Mouse (Mus musculus): ENCODE data around the gene Kcnk10. TPM values are rescaled to one million over a fixed set of nuclear protein-coding genes. Genes with fewer than 3 reads are reported as not detected.

Gene Kcnk10
- polyA plus RNA-seq, 1 experiment from 2014 or later: 2.9 TPM

- Histone ChIP-seq H3K4me2 (ENCODE audit: low read depth, low read length) (no peak overlapping the region), H3K9me3 (ENCODE audit: control insufficient read depth, low read length) (no peaks in the 10 kb centered on the region), H3K27ac (replicated peaks; ENCODE audit: low read depth, low read length) (no peak overlapping the region), H3K4me3 (ENCODE audit: low read depth, low read length) (no peak overlapping the region), H3K36me3 (ENCODE audit: control insufficient read depth, insufficient read depth, low read length) (no peaks in the 10 kb centered on the region), H3K9ac (ENCODE audit: low read depth, low read length) (no peak overlapping the region), H3K27me3 (replicated peaks; ENCODE audit: control insufficient read depth, insufficient read depth, low read length) (no peaks in the 10 kb centered on the region), H3K4me1 (ENCODE audit: control insufficient read depth, insufficient read depth, low read length) (no peaks in the 10 kb centered on the region)
- ATAC-seq (ENCODE audit: low read depth): no peak
- 86% methylated on average over 5 of the region's 5 CpGs for WGBS
- DNase-seq (ENCODE audit: low spot score): no peak
Observed at GRCm38 (mm10) chr12:98394115-98394514, 184.0 kb downstream of the Kcnk10 start.

DNA sequence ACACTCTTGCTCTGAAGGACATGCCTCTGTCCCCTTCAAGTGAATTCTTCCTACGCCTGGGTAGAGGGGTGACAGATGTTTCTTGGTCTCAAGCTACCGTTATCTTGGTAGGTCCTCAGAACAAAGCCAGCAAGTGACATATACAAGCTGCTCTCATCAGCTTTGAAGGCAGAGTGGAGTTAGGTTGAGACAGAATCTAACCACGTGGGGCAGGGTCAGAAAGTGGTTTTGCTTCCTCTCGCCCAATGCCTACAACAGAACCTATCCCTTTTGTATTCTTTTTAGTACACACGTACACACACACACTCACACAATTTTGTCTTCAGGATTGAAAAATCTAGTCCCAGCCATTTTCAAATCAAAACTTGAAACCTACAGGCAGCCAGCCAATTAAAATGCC, 186.8 kb downstream of the Kcnk10 start:
- Histone ChIP-seq H3K36me3 (ENCODE audit: control insufficient read depth, insufficient read depth, low read length) (no peaks in the 10 kb centered on the region), H3K4me2 (ENCODE audit: low read depth, low read length) (no peak overlapping the region), H3K9me3 (ENCODE audit: control insufficient read depth, low read length) (no peaks in the 10 kb centered on the region), H3K9ac (ENCODE audit: low read depth, low read length) (no peak overlapping the region), H3K27ac (replicated peaks; ENCODE audit: low read depth, low read length) (no peak overlapping the region), H3K4me3 (ENCODE audit: low read depth, low read length) (no peak overlapping the region), H3K4me1 (ENCODE audit: control insufficient read depth, insufficient read depth, low read length) (no peaks in the 10 kb centered on the region), H3K27me3 (replicated peaks; ENCODE audit: control insufficient read depth, insufficient read depth, low read length) (no peaks in the 10 kb centered on the region)
- 72% methylated on average over 5 of the region's 5 CpGs for WGBS
- DNase-seq (ENCODE audit: low spot score) (no peak), ATAC-seq (ENCODE audit: low read depth) (no peak)

DNA sequence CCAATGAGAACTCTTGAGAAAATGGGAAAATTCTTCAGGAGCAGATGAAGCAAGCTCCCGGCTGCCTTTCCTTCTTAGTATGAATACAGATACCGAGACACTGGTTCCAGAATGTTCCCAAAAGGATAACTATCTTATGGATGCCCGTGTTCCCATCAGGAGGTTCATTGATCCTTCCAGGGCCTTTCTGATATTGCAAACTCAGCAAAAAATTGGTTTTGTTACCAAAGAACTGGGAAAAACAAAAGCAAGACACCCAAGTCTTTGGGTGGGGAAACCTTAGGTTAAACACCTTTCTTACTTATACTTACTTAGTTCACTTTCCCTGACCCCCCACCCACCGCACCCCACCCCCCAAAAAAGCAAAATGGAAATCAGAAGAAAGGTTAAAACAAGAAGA, 188.5 kb downstream of the Kcnk10 start:
- Histone ChIP-seq H3K4me1 (ENCODE audit: control insufficient read depth, insufficient read depth, low read length) (no peaks in the 10 kb centered on the region), H3K27ac (replicated peaks; ENCODE audit: low read depth, low read length) (no peak overlapping the region), H3K27me3 (replicated peaks; ENCODE audit: control insufficient read depth, insufficient read depth, low read length) (no peaks in the 10 kb centered on the region), H3K36me3 (ENCODE audit: control insufficient read depth, insufficient read depth, low read length) (no peaks in the 10 kb centered on the region), H3K4me2 (ENCODE audit: low read depth, low read length) (no peak overlapping the region), H3K9me3 (ENCODE audit: control insufficient read depth, low read length) (no peaks in the 10 kb centered on the region), H3K4me3 (ENCODE audit: low read depth, low read length) (no peak overlapping the region), H3K9ac (ENCODE audit: low read depth, low read length) (no peak overlapping the region)
- WGBS: 91% methylated on average over 4 of the region's 4 CpGs
- no peak for DNase-seq (ENCODE audit: low spot score)
- ATAC-seq (ENCODE audit: low read depth): no peak

Other genes with a start within 250 kb of the Kcnk10 start
- 9.9 and 13.4 TPM in 2 replicates for gene Spata7, start 49.8 kb upstream of the Kcnk10 start, polyA plus RNA-seq (2014; fragmentation: Nextera tagmentation; extraction: Ambion mirVana)
- 11.4 and 11.7 TPM in 2 replicates for gene Ptpn21, start 159.1 kb upstream of the Kcnk10 start, polyA plus RNA-seq (2014; fragmentation: Nextera tagmentation; extraction: Ambion mirVana)
- 113 and 128 TPM in 2 replicates for gene Zc3h14, start 168.7 kb upstream of the Kcnk10 start, polyA plus RNA-seq (2014; fragmentation: Nextera tagmentation; extraction: Ambion mirVana)